Mouse (Mus musculus): ENCODE results near the gene Slc35b4. TPM values are rescaled to one million over a fixed set of nuclear protein-coding genes. Genes with fewer than 3 reads are reported as not detected.

The Slc35b4 gene
- 22.9 and 34.4 TPM in 2 replicates for polyA plus RNA-seq (2012; rRNA removed)

DNA sequence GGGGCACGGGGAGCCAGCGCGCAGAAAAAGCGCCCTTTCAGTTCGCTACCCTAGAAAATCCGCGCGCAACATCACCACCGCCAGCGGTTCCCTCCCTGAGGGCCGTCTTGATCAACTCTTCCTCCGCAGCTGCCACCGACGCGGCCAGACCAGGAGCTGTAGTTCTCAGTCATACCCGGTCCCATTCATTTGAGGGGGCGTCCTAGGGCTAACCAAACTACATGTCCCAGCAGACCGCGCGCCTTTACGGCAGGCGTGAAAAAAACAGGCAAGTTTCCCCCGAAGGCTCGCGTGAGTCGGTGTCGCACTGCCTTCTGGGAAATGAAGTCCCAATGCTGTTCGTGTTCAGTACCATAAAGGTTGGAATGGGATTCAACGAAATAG is at the start of gene Slc35b4:
TSS of gene Slc35b4 (minus strand) at position 248 of the 384 bp plus-strand sequence.

Other genes with a start within 250 kb of the Slc35b4 start
- 0.70 and 0.91 TPM in 2 replicates for gene Lrguk, start 147.7 kb downstream of the Slc35b4 start, polyA plus RNA-seq (2012; rRNA removed)
- 119 and 150 TPM in 2 replicates for gene Akr1b3, start 140.4 kb upstream of the Slc35b4 start, polyA plus RNA-seq (2012; rRNA removed)
- gene Akr1b8, start 177.0 kb upstream of the Slc35b4 start, polyA plus RNA-seq (2012; rRNA removed) = 20.2 and 21.3 TPM in 2 replicates
- gene Akr1b10, start 207.1 kb upstream of the Slc35b4 start, polyA plus RNA-seq (2012; rRNA removed) = 12.1 and 16.4 TPM in 2 replicates
- 0.07 and 0.14 TPM in 2 replicates for gene Akr1b7, start 235.2 kb upstream of the Slc35b4 start, polyA plus RNA-seq (2012; rRNA removed)

Data from central nervous system, embryonic 11.5 days (tissue).